Mouse (Mus musculus): ENCODE measurements at regions not wholly inside any gene's neighbourhood (a gene's known extent, or its start where the extent isn't known, plus 50 kb on each side); places are given as distances from the start of the nearest gene placed in this dataset.

DNA sequence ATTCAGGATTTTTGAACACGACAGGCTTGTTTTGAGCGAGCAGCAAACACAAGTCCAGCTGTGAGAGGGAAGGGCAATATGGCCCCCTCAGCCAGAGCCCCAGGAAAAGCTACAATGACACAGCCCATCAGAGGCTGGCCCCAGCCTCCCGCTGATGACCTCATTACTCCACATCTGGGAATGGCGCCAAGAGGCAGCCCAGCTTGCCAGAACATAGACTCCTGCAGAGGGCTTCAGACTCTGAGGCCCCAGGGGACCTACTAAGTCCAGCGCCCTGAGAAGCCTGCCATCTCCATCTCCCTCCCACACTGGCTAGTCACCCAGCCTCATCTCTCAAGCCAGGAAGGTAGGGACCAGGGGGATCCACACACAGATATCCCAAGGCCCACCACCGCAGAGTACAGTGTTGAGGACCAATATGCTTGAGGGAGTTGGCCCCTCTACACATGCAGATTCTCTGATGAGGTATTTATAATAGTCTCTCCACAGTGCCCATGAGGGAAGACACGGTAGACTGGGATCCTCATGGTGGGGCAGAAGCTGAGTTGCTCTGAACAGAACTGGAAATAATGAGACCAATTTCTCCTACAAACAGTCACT is 159.1 kb downstream of the Bcl2l11 start:
- TF ChIP-seq CTCF (IDR thresholded peaks at IDR 0.05; ENCODE audit: borderline replicate concordance, control insufficient read depth, extremely low read depth, insufficient read depth, low read length, poor library complexity) (no peak), POLR2A (IDR thresholded peaks at IDR 0.05; ENCODE audit: control insufficient read depth, extremely low read depth, insufficient read depth, low read length, poor library complexity) (no peak)
